Mouse (Mus musculus): ENCODE results near the gene Cmss1. TPM values are rescaled to one million over a fixed set of nuclear protein-coding genes. Genes with fewer than 3 reads are reported as not detected.

Gene Cmss1
- polyA plus RNA-seq, 2 experiments: 10.9 to 45.3 TPM

GRCm38 (mm10) chr16:57426680-57427079 lies 180.0 kb downstream of the Cmss1 start:
- 43% methylated on average over 10 of the region's 10 CpGs for WGBS
- TF ChIP-seq POLR2A (IDR thresholded peaks at IDR 0.05; ENCODE audit: borderline replicate concordance, extremely low read depth, insufficient read depth, insufficient read length): no peak
- H3K4me3 ChIP-seq (replicated peaks; ENCODE audit: low read length): no peak overlapping the region
- no peak overlapping the region for H3K27ac ChIP-seq (replicated peaks; ENCODE audit: low read depth, low read length)
- DNase-seq (ENCODE audit: low spot score): no peak
- H3K27me3 ChIP-seq (ENCODE audit: control insufficient read depth, insufficient read depth, low read length): no peaks in the 10 kb centered on the region
- H3K9me3 ChIP-seq (ENCODE audit: control insufficient read depth, low read length): no peaks in the 10 kb centered on the region
- H3K36me3 ChIP-seq (ENCODE audit: control insufficient read depth, insufficient read depth, low read length): no peaks in the 10 kb centered on the region
- no peak overlapping the region for H3K4me2 ChIP-seq (replicated peaks; ENCODE audit: low read depth, low read length, severe bottlenecking)
- H3K9ac ChIP-seq (ENCODE audit: low read depth, low read length, severe bottlenecking): no peak overlapping the region
- ATAC-seq (ENCODE audit: low FRiP score, low read depth): no peak
- H3K4me1 ChIP-seq (ENCODE audit: control insufficient read depth, insufficient read depth, low read length): peaks cover 27% of the 10 kb centered on the region

GRCm38 (mm10) chr16:57423001-57423800 lies 183.5 kb downstream of the Cmss1 start:
- Histone ChIP-seq H3K9ac (ENCODE audit: low read depth, low read length, severe bottlenecking) (no peak overlapping the region), H3K4me2 (replicated peaks; ENCODE audit: low read depth, low read length, severe bottlenecking) (no peak overlapping the region), H3K4me1 (ENCODE audit: control insufficient read depth, insufficient read depth, low read length) (peaks cover 40% of the 10 kb centered on the region), H3K4me3 (replicated peaks; ENCODE audit: low read length) (no peak overlapping the region), H3K27me3 (ENCODE audit: control insufficient read depth, insufficient read depth, low read length) (no peaks in the 10 kb centered on the region), H3K36me3 (ENCODE audit: control insufficient read depth, insufficient read depth, low read length) (no peaks in the 10 kb centered on the region), H3K27ac (replicated peaks; ENCODE audit: low read depth, low read length) (no peak overlapping the region), H3K9me3 (ENCODE audit: control insufficient read depth, low read length) (no peaks in the 10 kb centered on the region)
- 54% methylated on average over 6 of the region's 6 CpGs for WGBS
- TF ChIP-seq POLR2A (IDR thresholded peaks at IDR 0.05; ENCODE audit: borderline replicate concordance, extremely low read depth, insufficient read depth, insufficient read length): no peak
- DNase-seq (ENCODE audit: low spot score) (no peak), ATAC-seq (ENCODE audit: low FRiP score, low read depth) (no peak)

- no peaks in the 10 kb centered on the region for H3K36me3 ChIP-seq (ENCODE audit: control insufficient read depth, insufficient read depth, low read length)
- no peak overlapping the region for H3K4me3 ChIP-seq (replicated peaks; ENCODE audit: low read length)
- H3K4me2 ChIP-seq (replicated peaks; ENCODE audit: low read depth, low read length, severe bottlenecking): no peak overlapping the region
- H3K4me1 ChIP-seq (ENCODE audit: control insufficient read depth, insufficient read depth, low read length): peaks cover 32% of the 10 kb centered on the region
- no peaks in the 10 kb centered on the region for H3K27me3 ChIP-seq (ENCODE audit: control insufficient read depth, insufficient read depth, low read length)
- ATAC-seq (ENCODE audit: low FRiP score, low read depth): no peak
- WGBS: 34% methylated on average over 7 of the region's 7 CpGs
- no peak overlapping the region for H3K27ac ChIP-seq (replicated peaks; ENCODE audit: low read depth, low read length)
- no peak for DNase-seq (ENCODE audit: low spot score)
- TF ChIP-seq POLR2A (IDR thresholded peaks at IDR 0.05; ENCODE audit: borderline replicate concordance, extremely low read depth, insufficient read depth, insufficient read length): no peak
- H3K9ac ChIP-seq (ENCODE audit: low read depth, low read length, severe bottlenecking): no peak overlapping the region
- no peaks in the 10 kb centered on the region for H3K9me3 ChIP-seq (ENCODE audit: control insufficient read depth, low read length)
Measured at GRCm38 (mm10) chr16:57421680-57422417, 184.8 kb downstream of the Cmss1 start.

GRCm38 (mm10) chr16:57420773-57421556 lies 185.7 kb downstream of the Cmss1 start:
- Histone ChIP-seq H3K9ac (ENCODE audit: low read depth, low read length, severe bottlenecking) (no peak overlapping the region), H3K4me2 (replicated peaks; ENCODE audit: low read depth, low read length, severe bottlenecking) (no peak overlapping the region), H3K4me1 (ENCODE audit: control insufficient read depth, insufficient read depth, low read length) (peaks cover 32% of the 10 kb centered on the region), H3K27ac (replicated peaks; ENCODE audit: low read depth, low read length) (no peak overlapping the region; the same call in 1 of the 2 replicates), H3K27me3 (ENCODE audit: control insufficient read depth, insufficient read depth, low read length) (no peaks in the 10 kb centered on the region), H3K9me3 (ENCODE audit: control insufficient read depth, low read length) (no peaks in the 10 kb centered on the region), H3K36me3 (ENCODE audit: control insufficient read depth, insufficient read depth, low read length) (no peaks in the 10 kb centered on the region), H3K4me3 (replicated peaks; ENCODE audit: low read length) (no peak overlapping the region)
- 17% methylated on average over 8 of the region's 8 CpGs for WGBS
- DNase-seq (ENCODE audit: low spot score) (peak; percentile 53), ATAC-seq (ENCODE audit: low FRiP score, low read depth) (no peak)
- TF ChIP-seq POLR2A (IDR thresholded peaks at IDR 0.05; ENCODE audit: borderline replicate concordance, extremely low read depth, insufficient read depth, insufficient read length): no peak

GRCm38 (mm10) chr16:57419881-57420280 lies 186.8 kb downstream of the Cmss1 start:
- H3K4me1 ChIP-seq (ENCODE audit: control insufficient read depth, insufficient read depth, low read length): peaks cover 31% of the 10 kb centered on the region
- TF ChIP-seq POLR2A (IDR thresholded peaks at IDR 0.05; ENCODE audit: borderline replicate concordance, extremely low read depth, insufficient read depth, insufficient read length): no peak
- H3K4me3 ChIP-seq (replicated peaks; ENCODE audit: low read length): no peak overlapping the region
- H3K27ac ChIP-seq (replicated peaks; ENCODE audit: low read depth, low read length): no peak overlapping the region
- no peak overlapping the region for H3K9ac ChIP-seq (ENCODE audit: low read depth, low read length, severe bottlenecking)
- 78% methylated on average over 5 of the region's 5 CpGs for WGBS
- no peaks in the 10 kb centered on the region for H3K27me3 ChIP-seq (ENCODE audit: control insufficient read depth, insufficient read depth, low read length)
- ATAC-seq (ENCODE audit: low FRiP score, low read depth) (no peak), DNase-seq (ENCODE audit: low spot score) (no peak)
- H3K36me3 ChIP-seq (ENCODE audit: control insufficient read depth, insufficient read depth, low read length): no peaks in the 10 kb centered on the region
- H3K4me2 ChIP-seq (replicated peaks; ENCODE audit: low read depth, low read length, severe bottlenecking): no peak overlapping the region
- no peaks in the 10 kb centered on the region for H3K9me3 ChIP-seq (ENCODE audit: control insufficient read depth, low read length)

Measured in limb, embryonic 14.5 days (tissue).